Mouse (Mus musculus): ENCODE data around the gene Tpst2.
"Not testable (repeated sequence)": the region's sequence is repeated elsewhere in the genome, so short reads cannot be mapped to it uniquely, and the experiment has no call there.

Tpst2 gene

DNA sequence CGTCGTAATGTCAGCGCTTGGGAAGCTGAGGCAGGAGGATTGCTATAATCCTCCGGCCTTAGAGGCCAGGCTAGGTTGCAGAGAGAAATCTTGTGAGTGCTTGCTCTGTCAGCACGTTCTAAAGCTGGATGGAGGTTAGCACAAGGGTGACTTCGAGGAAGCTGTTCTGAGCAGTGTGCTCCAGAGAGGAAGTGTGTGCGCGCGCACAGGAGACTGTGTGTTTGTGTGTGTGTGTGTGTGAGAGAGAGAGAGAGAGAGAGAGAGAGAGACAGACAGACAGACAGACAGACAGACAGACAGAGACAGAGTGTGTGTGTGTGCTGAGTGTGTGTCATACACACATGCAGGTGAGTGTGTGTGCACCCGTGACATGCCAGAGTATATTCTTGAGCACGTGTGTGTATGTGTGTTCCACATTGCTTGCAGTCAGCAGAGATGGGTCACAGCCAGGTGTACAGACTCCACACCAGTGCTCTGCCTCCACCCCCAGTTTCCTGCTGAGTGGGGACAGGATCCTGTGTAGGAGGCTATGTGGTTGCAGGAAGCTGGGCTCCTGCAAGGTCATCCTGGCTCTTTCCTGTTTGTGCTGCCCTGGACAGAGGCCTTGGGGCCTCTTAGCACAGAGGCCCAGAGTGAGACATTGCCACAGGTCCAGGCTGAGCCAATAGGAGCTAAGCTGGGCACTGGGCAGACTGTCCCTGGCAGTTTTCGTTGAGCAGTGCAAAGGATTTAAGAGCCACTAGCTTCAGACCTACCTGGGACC, 21.9 kb downstream of the Tpst2 start:
- no peak for DNase-seq (ENCODE audit: low spot score in 2 of 2)

DNA sequence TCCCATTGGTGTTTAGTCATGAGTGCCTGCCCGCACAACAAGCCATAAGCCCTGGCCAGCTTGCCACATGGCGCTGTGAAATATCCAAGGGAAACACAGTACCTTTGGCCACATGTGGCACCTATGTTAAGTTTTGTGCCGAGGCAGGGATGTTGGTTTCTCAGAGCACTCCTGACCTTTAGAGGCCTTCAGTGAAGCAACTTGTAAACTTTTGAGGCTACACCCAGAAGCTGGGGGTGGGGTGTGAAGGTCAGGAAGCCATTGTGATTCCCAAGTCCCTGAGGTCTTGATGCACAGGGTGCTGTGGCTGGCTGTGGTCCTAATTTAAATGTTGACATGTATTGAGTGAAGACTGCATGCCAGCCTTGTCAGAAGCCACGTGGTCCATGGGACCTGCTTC, 22.9 kb downstream of the Tpst2 start:
- DNase-seq (ENCODE audit: low spot score in 2 of 2): no peak

- no peak for DNase-seq (ENCODE audit: low spot score in 2 of 2)
These were observed 23.6 kb downstream of the Tpst2 start for GRCm38 (mm10) chr5:112300112-112300511.

GRCm38 (mm10) chr5:112300721-112301308, 24.3 kb downstream of the Tpst2 start:
- no peak for DNase-seq (ENCODE audit: low spot score in 2 of 2)

DNA sequence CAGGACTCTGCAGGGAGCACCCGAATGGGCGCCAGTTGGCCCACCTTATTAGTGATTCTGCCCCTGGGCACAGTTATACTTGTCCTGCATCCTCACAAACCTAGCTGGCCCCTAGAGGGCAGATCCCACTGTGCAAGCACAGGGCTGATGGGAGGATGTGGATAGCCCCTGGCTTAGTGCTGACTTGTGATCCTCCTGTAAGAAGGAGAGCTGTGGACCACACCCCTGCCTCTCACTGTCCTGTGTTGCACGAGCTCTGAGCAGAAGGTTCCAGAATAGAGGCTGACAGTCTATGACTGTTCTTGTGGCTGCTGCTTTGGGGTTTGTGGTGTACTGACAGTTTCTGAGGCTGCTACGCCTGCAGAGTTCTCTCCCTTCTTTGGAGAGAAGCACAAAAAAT, 25.2 kb downstream of the Tpst2 start:
- no peak for DNase-seq (ENCODE audit: low spot score in 2 of 2)

GRCm38 (mm10) chr5:112302310-112302709, 25.8 kb downstream of the Tpst2 start:
- no peak for DNase-seq (ENCODE audit: low spot score in 2 of 2)

DNA sequence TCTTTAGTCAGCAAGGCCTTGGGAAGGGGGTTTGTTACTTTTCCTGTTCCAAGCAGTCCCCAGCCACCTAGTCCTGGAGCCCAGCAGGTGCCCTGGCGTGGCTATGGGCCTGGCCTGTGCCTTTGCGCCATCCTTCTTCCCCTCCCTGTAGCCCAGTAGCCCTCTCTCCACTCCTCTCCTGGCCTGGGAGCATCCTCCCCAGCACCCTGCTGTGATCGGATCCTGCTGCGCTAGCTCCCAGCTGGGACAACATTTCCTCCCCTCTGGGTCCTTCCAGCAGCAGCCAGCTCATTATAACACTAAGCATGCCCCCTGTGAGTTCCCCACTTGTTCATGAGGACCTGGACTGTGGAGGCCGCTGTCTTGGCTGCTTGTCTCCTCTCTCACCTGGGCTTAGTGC, 29.4 kb downstream of the Tpst2 start:
- DNase-seq (ENCODE audit: low spot score in 2 of 2): no peak

DNA sequence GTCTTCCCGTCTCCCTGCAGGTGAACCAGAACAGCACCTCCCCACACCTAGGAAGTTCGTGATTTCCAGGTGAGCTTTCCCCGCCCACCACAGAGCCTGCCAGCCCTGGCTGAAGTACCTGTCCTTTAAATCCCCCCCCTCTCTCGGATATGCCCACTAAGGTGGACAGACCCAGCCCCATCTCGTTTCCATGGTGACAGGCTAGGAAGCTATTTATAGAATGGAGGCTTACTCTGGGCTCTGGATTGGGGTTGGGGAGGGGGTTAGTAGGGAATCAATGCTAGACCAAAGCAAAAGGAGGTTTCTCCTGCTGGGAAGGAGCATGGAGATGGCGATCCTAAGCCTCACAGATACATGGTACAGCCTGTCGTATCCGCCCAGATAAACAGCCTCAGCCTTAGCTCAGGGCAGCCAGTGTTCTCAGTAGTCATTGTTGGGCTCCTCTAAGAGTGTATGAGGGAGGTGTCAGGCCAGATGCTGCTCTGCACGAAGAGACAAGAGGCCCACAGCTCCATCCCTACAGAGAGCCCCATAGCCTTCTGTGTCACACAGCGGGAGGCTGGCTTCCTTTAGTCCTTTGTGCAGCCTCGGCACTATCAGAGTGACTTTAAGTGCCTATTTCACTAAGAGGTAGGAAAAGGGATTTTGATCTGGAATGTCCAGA, 36.9 kb downstream of the Tpst2 start:
- DNase-seq (ENCODE audit: low spot score in 2 of 2): no peak

- no peak for DNase-seq (ENCODE audit: low spot score in 2 of 2)
These were observed 40.0 kb downstream of the Tpst2 start for GRCm38 (mm10) chr5:112316468-112316867.

GRCm38 (mm10) chr5:112317328-112317727, 40.8 kb downstream of the Tpst2 start:
- DNase-seq (ENCODE audit: low spot score in 2 of 2): no peak

DNA sequence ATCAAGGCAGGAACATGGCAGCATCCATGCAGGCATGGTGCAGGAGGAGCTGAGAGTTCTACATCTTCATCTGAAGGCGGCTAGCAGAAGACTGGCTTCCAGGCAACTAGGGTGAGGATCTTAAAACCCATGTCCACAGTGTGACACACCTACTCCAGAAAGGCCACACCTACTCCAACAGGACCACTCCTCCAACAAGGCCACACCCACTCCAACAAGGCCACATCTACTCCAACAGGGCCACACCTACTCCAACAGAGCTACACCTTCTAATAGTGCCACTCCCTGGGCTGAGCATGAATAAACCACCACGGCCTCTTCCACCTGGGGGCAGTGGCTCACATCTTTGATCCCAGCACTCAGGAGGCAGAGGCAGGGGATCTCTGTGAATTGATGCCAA, 42.9 kb downstream of the Tpst2 start:
- DNase-seq (ENCODE audit: low spot score in 2 of 2): not testable (repeated sequence)

GRCm38 (mm10) chr5:112320379-112320778, 43.9 kb downstream of the Tpst2 start:
- no peak for DNase-seq (ENCODE audit: low spot score in 2 of 2)

DNA sequence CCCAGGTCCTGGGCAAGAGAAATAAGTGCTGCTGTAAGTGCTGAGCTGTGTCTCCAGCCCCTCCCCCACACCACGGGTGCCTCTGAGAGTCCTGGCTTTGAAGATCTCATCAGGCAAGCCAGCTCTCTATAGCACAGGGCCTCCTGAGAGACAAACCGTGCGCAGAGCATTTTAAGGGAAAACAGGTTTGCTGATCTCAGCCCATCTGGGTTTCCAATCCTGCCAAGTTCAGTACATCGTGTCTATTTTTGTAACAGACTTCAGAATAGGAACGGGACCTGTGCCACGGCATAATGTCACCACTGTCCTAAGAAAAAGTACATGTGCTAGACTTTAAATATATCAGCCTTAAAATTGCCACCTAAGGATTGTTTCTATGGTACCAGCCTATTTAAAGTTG, 44.4 kb downstream of the Tpst2 start:
- peak; percentile 66 to 82 for DNase-seq (ENCODE audit: low spot score in 2 of 2)

GRCm38 (mm10) chr5:112321376-112321775, 44.9 kb downstream of the Tpst2 start:
- DNase-seq (ENCODE audit: low spot score in 2 of 2): no peak

DNA sequence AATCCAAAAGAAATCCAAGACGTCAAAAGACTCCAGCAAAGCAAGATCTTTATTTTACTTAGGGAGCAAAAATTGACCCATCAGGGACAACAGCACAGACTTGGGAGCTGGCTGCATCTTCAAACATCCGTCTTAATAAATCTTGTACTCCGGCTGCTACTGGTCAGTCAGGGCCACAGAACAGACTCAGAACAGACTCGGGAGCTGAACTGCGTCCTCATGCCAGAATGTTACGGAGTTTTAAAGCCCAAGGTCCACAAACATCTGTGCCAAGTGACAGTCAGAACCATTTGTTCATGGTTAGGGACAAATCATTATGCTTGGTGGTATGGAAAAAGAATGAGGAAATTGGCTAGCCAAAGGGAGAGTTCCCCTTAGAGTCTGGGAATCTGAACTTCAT, 46.8 kb downstream of the Tpst2 start:
- no peak for DNase-seq (ENCODE audit: low spot score in 2 of 2)

DNA sequence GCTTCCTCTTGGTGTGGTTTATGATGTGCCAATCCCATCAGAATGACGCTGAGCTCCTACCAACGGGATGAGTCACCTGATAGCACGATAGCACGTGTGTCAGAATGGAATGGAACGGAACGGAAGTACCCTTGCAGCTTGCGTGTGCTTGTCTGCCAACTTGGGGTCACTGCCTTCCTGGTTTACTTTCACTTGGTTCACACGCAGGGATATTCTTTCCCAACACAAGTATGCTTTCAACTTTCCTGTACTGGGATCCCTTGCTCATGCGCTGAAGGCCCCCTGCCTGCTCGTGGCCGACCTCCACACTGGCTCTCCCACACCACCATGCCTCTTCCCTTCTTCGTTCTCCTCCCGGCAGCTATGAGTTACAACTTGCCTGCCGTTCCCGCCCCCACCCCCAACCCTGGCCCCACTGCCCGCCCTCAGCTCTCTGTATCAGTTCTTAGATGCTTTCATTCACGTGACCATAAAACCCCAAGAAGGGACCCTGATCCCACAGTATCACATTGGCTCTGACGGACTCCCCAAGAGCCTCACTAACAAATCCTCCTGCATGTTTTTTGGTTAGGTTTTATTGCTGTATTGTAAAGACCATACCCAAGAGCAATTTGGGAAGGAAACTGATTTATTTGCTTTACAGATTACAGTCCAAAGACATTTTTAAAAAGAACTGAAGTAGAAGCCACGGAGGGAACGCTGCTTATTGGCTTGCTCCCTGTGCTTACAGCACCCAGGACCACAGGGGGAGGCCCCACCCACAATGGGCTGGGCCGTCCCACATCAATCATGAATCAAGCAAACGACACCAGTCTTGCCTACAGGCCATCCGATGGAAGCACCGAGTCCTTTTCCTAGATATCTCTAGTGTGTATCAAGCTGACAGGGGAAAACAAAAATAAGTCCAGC, 48.4 kb downstream of the Tpst2 start:
- DNase-seq (ENCODE audit: low spot score in 2 of 2): no peak

DNA sequence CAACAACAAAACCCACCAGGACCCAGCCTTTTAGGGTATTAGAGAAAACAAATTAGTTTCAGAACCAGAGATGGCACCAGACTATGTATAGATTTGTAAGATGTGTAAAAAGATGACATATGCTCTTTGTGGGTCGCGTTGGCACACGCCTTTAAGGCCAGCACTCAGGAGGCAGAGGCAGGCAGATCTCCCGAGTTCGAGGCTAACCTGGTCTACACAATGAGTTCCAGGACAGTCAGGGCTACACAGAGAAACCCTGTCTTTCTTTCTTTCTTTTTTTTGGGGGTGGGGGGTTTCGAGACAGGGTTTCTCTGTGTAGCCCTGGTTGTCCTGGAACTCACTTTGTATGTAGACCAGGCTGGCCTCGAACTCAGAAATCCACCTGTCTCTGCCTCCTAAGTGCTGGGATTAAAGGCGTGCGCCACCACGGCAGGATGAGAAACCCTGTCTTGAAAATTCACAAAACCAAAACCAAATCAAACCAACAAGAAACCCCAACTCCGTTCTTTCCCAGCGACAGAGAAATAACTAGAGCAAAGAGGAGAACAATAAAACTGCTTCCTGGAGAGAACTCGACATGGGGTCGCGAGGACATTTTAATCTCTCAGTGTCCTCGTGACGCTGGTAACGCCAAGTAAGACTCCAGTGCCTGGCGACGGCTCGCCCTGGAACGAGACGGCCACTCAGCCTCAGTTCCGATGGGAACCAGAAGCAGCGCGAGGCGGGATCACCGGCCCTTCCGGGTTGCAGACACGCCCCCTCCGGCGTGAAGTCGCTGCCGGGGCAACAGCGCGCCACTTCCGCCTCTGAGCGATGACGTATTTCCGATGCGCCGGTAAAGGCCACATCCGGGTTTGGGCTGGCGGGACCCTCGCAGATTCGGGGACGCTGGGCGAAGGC, 49.3 kb downstream of the Tpst2 start, which contains the start of gene Tfip11:
Tfip11 (plus strand) TSS at position 813 of the 900 bp plus-strand sequence.
- DNase-seq (ENCODE audit: low spot score in 2 of 2): peak; percentile 93 to 96

DNA sequence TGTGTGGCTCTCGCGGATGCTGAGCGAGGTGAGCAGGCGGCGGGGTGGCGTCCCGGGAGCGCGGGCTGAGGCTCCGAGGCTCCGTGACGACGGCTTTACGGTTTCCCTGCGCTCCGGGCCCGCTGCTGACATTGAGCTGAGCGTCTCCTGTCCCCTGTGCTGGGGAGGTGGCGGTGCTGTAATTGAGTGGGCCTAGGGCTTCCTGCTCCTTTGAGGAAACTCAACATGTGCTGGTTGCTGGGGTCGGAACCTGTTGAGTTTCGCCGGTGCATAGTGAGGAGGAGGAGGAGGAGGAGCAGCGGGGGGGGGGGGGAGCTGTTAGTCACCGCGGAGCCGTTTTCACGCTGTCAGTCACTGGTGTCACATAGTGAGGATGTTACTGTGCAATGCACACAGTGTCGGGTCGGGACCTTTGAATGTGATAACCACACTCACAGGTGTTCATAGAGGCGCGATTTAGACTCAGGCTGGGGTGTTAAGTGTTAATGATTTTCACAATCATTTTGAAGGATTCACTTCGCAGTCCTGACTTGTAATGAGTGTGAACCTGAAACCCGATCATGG, 50.0 kb downstream of the Tpst2 start:
- DNase-seq (ENCODE audit: low spot score in 2 of 2): no peak

GRCm38 (mm10) chr5:112327854-112328253, 51.4 kb downstream of the Tpst2 start:
- no peak for DNase-seq (ENCODE audit: low spot score in 2 of 2)

DNA sequence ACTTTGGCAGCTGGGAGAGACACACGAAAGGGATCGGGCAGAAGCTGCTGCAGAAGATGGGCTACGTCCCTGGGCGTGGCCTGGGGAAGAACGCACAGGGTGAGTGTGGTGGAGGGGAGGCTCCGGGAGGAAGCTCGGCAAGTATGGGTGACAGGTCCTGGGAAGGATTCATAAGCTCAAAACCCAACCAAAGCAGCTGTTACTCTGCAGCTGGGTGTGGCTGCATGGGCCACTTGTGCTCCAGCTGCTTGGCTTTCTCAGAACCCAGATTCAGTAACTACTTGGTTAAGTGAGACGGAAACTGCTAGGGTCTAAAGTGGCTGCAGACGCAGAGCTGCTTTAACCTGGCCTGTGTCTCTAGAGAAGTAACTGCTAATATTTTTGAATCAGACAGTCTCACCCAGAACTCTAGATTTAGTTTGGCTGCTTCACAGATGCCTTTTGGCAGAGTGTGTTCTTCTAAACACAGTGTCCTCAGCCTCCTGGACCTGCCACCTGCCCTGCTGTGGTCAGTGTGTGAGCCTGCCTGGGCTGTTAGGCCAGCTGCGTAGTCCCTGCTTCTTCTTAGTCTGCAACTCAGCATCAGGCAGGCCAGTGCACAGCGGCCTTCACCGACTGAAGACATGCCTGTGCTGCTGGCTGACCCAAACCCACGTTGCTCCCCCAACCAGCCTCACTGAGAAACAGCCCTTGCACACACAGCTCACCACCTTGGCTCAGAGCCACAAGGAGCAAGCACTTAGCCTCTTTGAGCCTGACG, 53.5 kb downstream of the Tpst2 start:
- no peak for DNase-seq (ENCODE audit: low spot score in 2 of 2)
